Mouse (Mus musculus) heart, embryonic 12.5 days (tissue): ENCODE results near the gene Usp39. TPM values are rescaled to one million over a fixed set of nuclear protein-coding genes. Genes with fewer than 3 reads are reported as not detected.

Source experiments
- ATAC-seq: fragments of 200-750 bp; cut with Nextera tagmentation; 2 replicates; pipeline ENCODE4 v1.8.0; 2017; ENCODE audit warnings: moderate TSS enrichment, moderate library complexity; ENCODE audit not compliant: insufficient number of reproducible peaks, low FRiP score
- H3K27ac ChIP-seq: fragments of 300-500 bp; sonication (generic); 2 replicates; pipeline ENCODE4 v1.5.1; 2016; ENCODE audit warnings: mild to moderate bottlenecking, moderate library complexity; ENCODE audit not compliant: poor library complexity, severe bottlenecking
- H3K27me3 ChIP-seq: fragments of 300-500 bp; sonication (generic); replicated peaks from 2 replicates; pipeline ENCODE4 v1.6.1; 2016; ENCODE audit warnings: mild to moderate bottlenecking, moderate library complexity
- H3K36me3 ChIP-seq: fragments of 300-500 bp; sonication (generic); 2 replicates; pipeline ENCODE4 v1.6.1; 2016; ENCODE audit warnings: mild to moderate bottlenecking, moderate library complexity
- H3K4me1 ChIP-seq: fragments of 300-500 bp; sonication (generic); replicated peaks from 2 replicates; pipeline ENCODE4 v1.6.1; 2016; ENCODE audit warnings: mild to moderate bottlenecking
- H3K4me2 ChIP-seq: fragments of 300-500 bp; sonication (generic); 2 replicates; pipeline ENCODE4 v1.6.1; 2016; ENCODE audit warnings: mild to moderate bottlenecking, moderate library complexity
- H3K4me3 ChIP-seq: fragments of 300-500 bp; sonication (generic); 2 replicates; pipeline ENCODE4 v1.5.1; 2016; ENCODE audit warnings: mild to moderate bottlenecking
- H3K9ac ChIP-seq: fragments of 300-500 bp; sonication (generic); 2 replicates; pipeline ENCODE4 v1.6.1; 2016; ENCODE audit warnings: mild to moderate bottlenecking, moderate library complexity
- H3K9me3 ChIP-seq: fragments of 300-500 bp; sonication (generic); replicated peaks from 2 replicates; pipeline ENCODE4 v1.6.1; 2016; ENCODE audit warnings: mild to moderate bottlenecking, moderate library complexity
- WGBS: fragments of 180-500 bp; shearing (Covaris S2); methylation state at CpG from one replicate; pipeline ENCODE4 v1.1.7; 2016; 5-methylcytosine and 5-hydroxymethylcytosine counted together
- polyA plus RNA-seq: library from polyadenylated mRNA; unstranded; fragments of >200 nt; fragmentation: Nextera tagmentation; extraction: Ambion mirVana; gene quantifications from 2 replicates; pipeline ENCODE4 v1.2.1, GENCODE M21; 2016

Usp39 gene
- polyA plus RNA-seq, 1 experiment from 2014 or later = 36.0 TPM

DNA sequence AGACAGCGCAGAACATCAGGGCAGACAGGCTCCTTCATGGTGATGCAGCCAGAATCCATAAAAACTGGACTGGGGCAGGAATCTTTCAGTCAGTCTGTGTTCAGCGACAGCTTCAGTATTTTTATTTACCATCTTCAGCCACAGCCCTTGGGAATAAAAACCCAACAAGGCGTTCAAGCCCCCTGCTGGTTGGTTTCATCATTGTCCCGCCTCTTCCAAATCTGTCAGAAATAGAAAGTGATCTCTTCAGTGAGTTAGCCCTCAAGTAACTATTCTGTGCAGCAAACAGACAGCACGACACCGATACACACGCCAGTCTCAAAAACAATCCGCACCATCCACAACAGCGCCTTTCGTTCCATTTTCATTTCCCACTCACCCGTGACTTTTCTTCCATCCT lies 26.0 kb downstream of the Usp39 start:
- H3K27ac ChIP-seq = no peak overlapping the region
- WGBS = 76% methylated on average over 11 of the region's 11 CpGs
- no peak overlapping the region for H3K9ac ChIP-seq
- H3K4me1 ChIP-seq = peaks cover 24% of the 10 kb centered on the region
- H3K27me3 ChIP-seq = no peaks in the 10 kb centered on the region
- no peak for ATAC-seq
- H3K4me2 ChIP-seq = no peak overlapping the region
- H3K36me3 ChIP-seq = peaks cover 67% of the 10 kb centered on the region
- H3K9me3 ChIP-seq = no peaks in the 10 kb centered on the region
- no peak overlapping the region for H3K4me3 ChIP-seq

DNA sequence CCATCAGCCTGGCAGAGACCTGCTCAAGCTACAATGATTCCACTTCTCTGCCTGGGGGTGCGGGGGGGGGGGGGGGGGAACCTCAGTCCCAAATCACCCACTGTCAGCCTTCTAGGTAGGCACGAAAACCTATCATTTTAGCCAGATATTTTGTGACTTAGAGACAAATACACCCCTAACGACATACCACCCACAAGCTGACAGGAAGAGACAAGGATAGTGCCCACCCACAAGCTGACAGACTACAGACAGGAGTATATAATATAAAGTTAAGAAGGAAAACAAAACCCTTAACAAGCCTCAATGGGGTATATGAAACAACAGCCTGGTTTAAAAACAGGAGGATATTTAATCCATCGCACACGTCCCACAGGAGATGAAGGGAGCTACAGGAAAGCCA lies 26.5 kb downstream of the Usp39 start:
- H3K4me1 ChIP-seq = peaks cover 30% of the 10 kb centered on the region
- no peaks in the 10 kb centered on the region for H3K27me3 ChIP-seq
- no peak overlapping the region for H3K4me3 ChIP-seq
- H3K9me3 ChIP-seq = no peaks in the 10 kb centered on the region
- no peak overlapping the region for H3K27ac ChIP-seq
- H3K9ac ChIP-seq = no peak overlapping the region
- no peak for ATAC-seq
- H3K36me3 ChIP-seq = peaks cover 62% of the 10 kb centered on the region
- H3K4me2 ChIP-seq = no peak overlapping the region
- WGBS = 79% methylated on average over 5 of the region's 5 CpGs

DNA sequence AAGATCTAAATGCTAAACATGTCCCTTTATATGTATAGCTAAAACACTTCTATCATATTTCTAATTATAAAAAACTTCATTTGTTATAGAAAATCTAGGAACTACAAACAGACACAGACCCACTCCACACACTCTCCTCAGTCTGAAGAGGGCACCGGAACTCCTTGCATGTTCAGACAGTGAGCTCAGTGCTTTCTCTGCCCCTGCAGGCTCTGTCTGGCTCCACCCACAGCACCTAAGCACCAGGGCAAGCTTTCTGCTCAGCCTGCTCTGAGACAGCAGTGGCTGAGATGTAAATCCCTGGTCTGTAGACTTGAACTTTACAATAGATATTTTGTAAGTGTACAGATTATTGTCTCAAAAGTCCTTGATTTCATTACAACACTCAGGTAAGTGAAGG lies 28.9 kb downstream of the Usp39 start:
- H3K27me3 ChIP-seq = no peaks in the 10 kb centered on the region
- H3K4me2 ChIP-seq = no peak overlapping the region
- peak overlapping the region; percentile 68 for H3K27ac ChIP-seq
- no peak overlapping the region for H3K4me3 ChIP-seq
- peak; percentile 60; the same call in 1 of the 2 replicates for ATAC-seq
- WGBS = 18% methylated on average over 1 of the region's 1 CpGs
- H3K36me3 ChIP-seq = peaks cover 48% of the 10 kb centered on the region
- H3K9ac ChIP-seq = no peak overlapping the region
- no peaks in the 10 kb centered on the region for H3K9me3 ChIP-seq
- H3K4me1 ChIP-seq = peaks cover 46% of the 10 kb centered on the region

DNA sequence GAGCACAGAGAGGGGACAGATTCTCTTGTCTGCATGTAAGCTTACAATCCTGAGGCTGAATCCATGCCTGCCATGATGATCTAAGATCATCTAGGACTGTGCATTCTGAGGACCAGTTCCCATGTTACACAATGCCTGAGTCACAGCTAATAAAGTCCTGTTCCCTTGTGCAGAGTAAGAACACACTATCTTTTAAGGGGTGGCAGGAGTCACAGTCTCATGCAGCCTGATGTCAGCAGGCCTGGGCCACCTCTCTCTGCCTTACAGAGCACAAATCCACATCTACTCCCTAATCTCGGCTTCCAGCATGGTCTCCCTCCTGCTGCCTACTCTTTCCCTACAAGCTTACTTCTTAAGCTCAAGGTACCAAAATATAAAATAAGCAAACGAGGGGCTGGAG lies 29.6 kb downstream of the Usp39 start:
- Histone ChIP-seq H3K9me3 (no peaks in the 10 kb centered on the region), H3K27ac (peak overlapping the region; percentile 68; the same call in 1 of the 2 replicates), H3K4me3 (no peak overlapping the region), H3K4me1 (peaks cover 46% of the 10 kb centered on the region), H3K36me3 (peaks cover 41% of the 10 kb centered on the region), H3K4me2 (no peak overlapping the region), H3K27me3 (no peaks in the 10 kb centered on the region), H3K9ac (no peak overlapping the region)
- ATAC-seq = no peak
- 65% methylated on average over 2 of the region's 2 CpGs for WGBS

DNA sequence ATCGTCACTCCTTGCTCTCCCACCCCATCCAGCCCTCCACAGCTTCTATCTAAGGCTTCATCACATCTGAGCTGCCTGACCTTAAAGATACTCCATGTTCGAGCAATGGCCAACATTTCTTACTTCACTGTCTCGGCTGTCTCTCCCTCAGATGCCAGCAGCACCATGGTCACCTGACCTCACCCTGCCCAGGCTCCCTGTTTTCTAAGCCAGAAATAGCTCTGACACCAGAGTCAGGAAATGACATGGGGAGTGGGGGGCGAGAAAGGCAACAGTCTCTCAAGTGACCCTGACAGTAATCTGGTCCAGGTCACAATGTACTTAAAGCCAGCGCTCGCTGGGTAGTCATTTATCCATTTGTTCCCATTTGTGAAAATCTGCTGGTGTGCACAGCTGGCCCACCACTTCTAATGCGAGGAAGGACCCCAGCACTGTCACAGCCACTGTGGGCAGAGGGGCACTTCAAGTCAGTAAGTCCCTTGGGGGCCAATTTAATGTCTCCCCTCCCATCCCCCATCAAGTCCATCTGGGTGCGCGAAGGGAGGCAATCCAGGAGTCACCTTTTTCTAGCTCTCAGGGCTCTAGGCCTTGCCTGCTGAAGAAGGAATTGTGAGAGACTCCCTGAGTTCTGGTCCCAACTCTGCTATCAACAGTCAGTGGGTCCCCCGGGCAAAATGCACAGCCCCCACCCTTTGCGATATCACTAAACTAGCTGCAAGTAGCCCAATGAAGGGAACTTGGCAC lies 31.7 kb downstream of the Usp39 start:
- Histone ChIP-seq H3K4me2 (peak overlapping the region; percentile 1; the same call in 1 of the 2 replicates), H3K27ac (peak overlapping the region; percentile 93), H3K4me3 (no peak overlapping the region), H3K9ac (no peak overlapping the region), H3K9me3 (no peaks in the 10 kb centered on the region), H3K4me1 (peaks cover 43% of the 10 kb centered on the region), H3K27me3 (no peaks in the 10 kb centered on the region), H3K36me3 (peaks cover 22% of the 10 kb centered on the region)
- 50% methylated on average over 11 of the region's 11 CpGs for WGBS
- peak; percentile 54 for ATAC-seq

DNA sequence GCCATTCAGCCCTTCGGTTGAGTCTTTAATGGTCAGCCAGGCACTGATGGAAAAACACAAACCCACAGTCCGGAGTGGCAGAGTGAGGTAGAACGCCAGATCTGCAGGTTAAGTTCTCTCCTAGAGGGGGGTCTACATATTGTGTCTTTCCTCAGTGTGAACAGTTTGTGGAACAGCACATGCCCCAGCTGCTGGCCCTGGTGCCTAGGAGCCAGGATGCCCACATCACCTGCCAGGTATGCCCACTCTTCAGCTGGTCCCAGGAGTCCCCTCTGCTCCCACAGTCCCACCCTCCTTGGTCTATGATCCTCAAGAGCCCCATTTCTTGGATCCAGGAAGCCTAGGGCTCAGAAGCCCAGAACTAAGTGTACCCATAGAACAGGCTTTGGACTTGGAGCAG lies 32.8 kb downstream of the Usp39 start:
- Histone ChIP-seq H3K4me3 (no peak overlapping the region), H3K9me3 (no peaks in the 10 kb centered on the region), H3K36me3 (peaks cover 13% of the 10 kb centered on the region), H3K9ac (no peak overlapping the region), H3K27me3 (no peaks in the 10 kb centered on the region), H3K27ac (no peak overlapping the region), H3K4me1 (peaks cover 43% of the 10 kb centered on the region), H3K4me2 (no peak overlapping the region)
- WGBS = 83% methylated on average over 3 of the region's 3 CpGs
- ATAC-seq = no peak

DNA sequence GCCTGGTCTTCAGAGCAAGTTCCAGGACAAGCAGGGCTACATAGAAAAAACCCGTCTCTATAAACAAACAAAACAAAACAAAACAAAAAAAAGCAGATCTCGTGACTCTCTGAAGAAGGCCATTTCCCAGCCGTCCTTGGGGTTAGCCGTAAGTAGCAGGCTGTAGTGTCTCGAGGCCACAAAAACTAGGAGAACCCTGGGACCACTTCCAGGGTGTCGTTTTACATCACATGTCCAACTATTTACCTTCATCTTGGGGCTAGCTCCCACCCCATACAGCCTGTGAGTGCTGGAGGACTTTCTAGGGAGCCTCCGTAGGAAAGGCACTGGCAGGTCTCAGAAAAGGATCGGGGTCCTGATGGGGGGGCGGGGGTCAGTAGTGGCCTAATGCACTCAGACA lies 41.5 kb downstream of the Usp39 start:
- H3K9me3 ChIP-seq = no peaks in the 10 kb centered on the region
- H3K27me3 ChIP-seq = no peaks in the 10 kb centered on the region
- H3K9ac ChIP-seq = 0 out of 2 replicates have a peak overlapping the region, but pooled peaks have one; percentile 23
- no peak overlapping the region for H3K4me3 ChIP-seq
- 60% methylated on average over 9 of the region's 9 CpGs for WGBS
- no peaks in the 10 kb centered on the region for H3K36me3 ChIP-seq
- H3K4me2 ChIP-seq = no peak overlapping the region
- H3K27ac ChIP-seq = no peak overlapping the region
- peaks cover 35% of the 10 kb centered on the region for H3K4me1 ChIP-seq
- ATAC-seq = no peak

DNA sequence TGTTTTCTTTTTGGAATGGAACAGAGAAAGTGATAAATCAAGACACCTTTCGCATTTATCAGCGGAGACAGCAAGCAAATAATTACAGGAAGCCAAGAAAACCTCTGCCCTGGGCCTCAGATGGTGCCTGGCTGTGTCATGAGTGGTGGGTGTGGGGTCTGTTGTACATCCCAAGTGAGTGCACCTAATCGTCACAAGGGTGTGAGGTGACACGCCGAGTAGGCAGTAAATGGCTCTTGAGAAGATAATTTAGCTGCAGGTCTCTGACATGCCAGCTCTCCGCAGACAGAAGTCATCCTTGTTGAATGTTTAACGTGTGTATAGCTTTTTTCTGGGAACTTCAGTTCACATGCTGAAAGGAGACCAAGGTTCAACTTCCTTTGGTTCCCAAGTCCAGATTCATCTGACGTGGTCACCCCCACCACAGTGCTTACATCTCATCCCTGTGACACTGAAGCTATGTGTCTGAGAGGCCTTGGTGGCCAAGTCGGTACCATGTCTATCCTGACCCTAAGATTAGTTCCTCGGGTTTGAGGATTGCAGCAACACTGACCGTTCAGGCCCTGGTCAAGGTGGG lies 42.5 kb downstream of the Usp39 start:
- Histone ChIP-seq H3K27me3 (no peaks in the 10 kb centered on the region), H3K27ac (no peak overlapping the region), H3K9ac (no peak overlapping the region), H3K9me3 (no peaks in the 10 kb centered on the region), H3K4me2 (no peak overlapping the region), H3K36me3 (no peaks in the 10 kb centered on the region), H3K4me1 (peaks cover 35% of the 10 kb centered on the region), H3K4me3 (no peak overlapping the region)
- 63% methylated on average over 11 of the region's 11 CpGs for WGBS
- no peak for ATAC-seq

DNA sequence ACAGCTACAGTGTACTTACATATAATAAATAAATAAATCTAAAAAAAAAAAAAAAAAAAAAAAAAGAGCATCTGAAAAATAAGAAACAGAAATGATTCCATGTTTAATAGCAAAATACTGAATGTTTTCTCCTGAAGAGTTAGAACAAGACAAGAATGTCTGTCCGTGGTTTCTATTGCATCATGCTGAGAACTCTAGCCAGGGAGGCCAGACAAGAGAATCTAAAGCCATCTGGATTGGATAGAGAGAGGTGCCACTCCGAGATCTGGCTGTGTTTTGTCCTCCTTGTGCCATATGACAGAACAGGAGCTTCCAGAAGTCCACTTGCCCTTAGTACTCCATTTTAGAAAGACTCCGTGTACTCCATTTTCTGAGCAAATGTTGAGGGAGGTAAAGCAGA lies 47.2 kb downstream of the Usp39 start:
- 80% methylated on average over 3 of the region's 3 CpGs for WGBS
- no peak for ATAC-seq
- Histone ChIP-seq H3K4me2 (no peak overlapping the region), H3K4me3 (no peak overlapping the region), H3K9ac (no peak overlapping the region), H3K9me3 (no peaks in the 10 kb centered on the region), H3K27ac (no peak overlapping the region), H3K27me3 (no peaks in the 10 kb centered on the region), H3K36me3 (no peaks in the 10 kb centered on the region), H3K4me1 (peaks cover 26% of the 10 kb centered on the region)

DNA sequence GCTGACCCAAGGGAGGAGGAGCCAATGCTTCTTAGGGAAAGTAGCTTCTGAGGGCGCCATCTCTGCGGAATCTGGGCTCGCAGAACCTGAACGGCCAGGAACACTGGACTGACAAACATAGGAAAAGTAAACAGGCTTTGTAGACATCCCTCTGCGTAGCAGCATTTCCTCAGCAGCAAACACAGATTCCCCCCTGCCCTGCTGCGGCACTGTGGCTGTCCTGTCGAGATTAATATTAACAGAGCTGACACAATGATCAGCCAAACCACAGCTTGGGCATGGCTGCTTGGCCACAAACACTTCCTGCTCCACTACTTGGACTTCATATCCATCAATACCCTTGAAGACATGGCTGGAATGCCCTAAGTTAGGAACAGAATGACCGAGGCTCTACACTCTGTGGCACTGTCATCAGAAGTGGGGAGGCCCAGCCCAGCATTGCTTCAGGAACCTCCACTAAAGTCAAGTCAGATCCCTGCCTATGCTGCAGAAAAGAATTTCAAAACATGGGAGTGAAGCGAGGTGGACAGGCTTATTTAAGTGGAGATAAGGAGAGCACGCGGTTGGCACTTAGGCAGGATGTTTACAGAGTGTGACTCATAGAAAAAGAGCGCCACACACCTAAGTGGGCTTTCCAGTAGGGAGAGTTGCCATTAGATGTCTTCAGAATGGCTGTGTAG lies 51.9 kb downstream of the Usp39 start:
- 43% methylated on average over 12 of the region's 12 CpGs for WGBS
- peak overlapping the region; percentile 61 for H3K27ac ChIP-seq
- ATAC-seq = peak; percentile 39; the same call in 1 of the 2 replicates

DNA sequence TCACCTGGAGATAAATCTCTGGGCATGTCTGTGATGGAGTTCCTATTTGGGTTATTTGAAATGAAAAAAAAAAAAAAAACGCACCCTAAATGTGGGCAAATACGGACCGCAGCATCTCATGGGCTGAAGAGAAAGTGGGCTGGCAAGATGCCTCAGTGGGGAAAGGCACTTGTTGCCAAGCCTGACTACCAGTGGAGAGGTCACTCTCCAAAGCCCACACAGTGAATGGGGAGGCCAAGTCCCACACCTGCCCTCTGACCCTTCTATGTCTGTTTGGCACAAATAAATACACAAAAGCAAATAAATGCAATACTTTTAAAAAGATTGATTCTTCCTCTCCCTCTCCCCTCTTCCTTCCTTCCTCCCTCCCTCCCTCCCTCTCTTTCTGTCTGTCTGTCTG lies 55.5 kb downstream of the Usp39 start:
- Histone ChIP-seq H3K27me3 (no peaks in the 10 kb centered on the region), H3K36me3 (no peaks in the 10 kb centered on the region), H3K4me1 (peaks cover 15% of the 10 kb centered on the region), H3K27ac (no peak overlapping the region), H3K9ac (no peak overlapping the region), H3K4me3 (no peak overlapping the region), H3K4me2 (no peak overlapping the region), H3K9me3 (peaks cover 4% of the 10 kb centered on the region; the same call in 1 of the 2 replicates)
- WGBS = 80% methylated on average over 3 of the region's 3 CpGs
- no peak for ATAC-seq

More for the DNA sequence above, 51.9 kb downstream of the Usp39 start:
- H3K36me3 ChIP-seq = no peaks in the 10 kb centered on the region
- H3K9me3 ChIP-seq = peaks cover 4% of the 10 kb centered on the region; the same call in 1 of the 2 replicates
- no peak overlapping the region for H3K9ac ChIP-seq
- H3K27me3 ChIP-seq = no peaks in the 10 kb centered on the region
- peaks cover 15% of the 10 kb centered on the region for H3K4me1 ChIP-seq
- H3K4me2 ChIP-seq = 0 out of 2 replicates have a peak overlapping the region, but pooled peaks have one; percentile 6
- no peak overlapping the region for H3K4me3 ChIP-seq
